ENCODE assay signal across 8 mouse cellular contexts in genomic region chr13:40722741-40723597, GRCm38 (mm10). TPM values are rescaled to one million over a fixed set of nuclear protein-coding genes. Genes with fewer than 3 reads are reported as not detected.
A peak's percentile ranks its signal among the peaks of the same experiment; 100 is the strongest.
DNase-seq lines count a peak whose midpoint lies in the region; ATAC-seq lines count a peak whose summit lies in the region.

No protein-coding gene starts in this region.

- peaks cover 64% of the 10 kb centered on the region for H3K27me3 ChIP-seq in hindbrain, embryonic 15.5 days

- DNase-seq in ZHBTc4 (ENCODE audit: low read depth, low spot score) = peak; percentile 98
- DNase-seq in cerebellum, postnatal 36 days = peak; percentile 80 to 84
- peak; percentile 56 to 66 for DNase-seq in frontal cortex, postnatal 36 days (ENCODE audit: low spot score in 2 of 2)
- peak; percentile 45 to 49 for DNase-seq in left cerebral cortex, adult 8-10 months (ENCODE audit: low spot score in 2 of 2)
- peak; percentile 74 for DNase-seq in right cerebral cortex, adult 18-20 months
- peak; percentile 83 for DNase-seq in urinary bladder, adult 2 months (ENCODE audit: low spot score)

- ATAC-seq in hindbrain, embryonic 15.5 days (ENCODE audit: low FRiP score, low read depth) = peak; percentile 97
- peak; percentile 94 for ATAC-seq in megakaryocyte, adult 5-6 weeks (ENCODE audit: poor library complexity, severe bottlenecking)

- WGBS in hindbrain, embryonic 15.5 days = under 1% methylated on average over 66 of the region's 70 CpGs

- no peaks in the 10 kb centered on the region for H3K36me3 ChIP-seq in hindbrain, embryonic 15.5 days

- peak overlapping the region; percentile 81 for H3K27ac ChIP-seq in hindbrain, embryonic 15.5 days (replicated peaks)

- peak overlapping the region; percentile 82 for H3K4me2 ChIP-seq in hindbrain, embryonic 15.5 days

- peak overlapping the region; percentile 48 for H3K9ac ChIP-seq in hindbrain, embryonic 15.5 days

- peaks cover 11% of the 10 kb centered on the region; the same call in 1 of the 2 replicates for H3K4me1 ChIP-seq in hindbrain, embryonic 15.5 days (replicated peaks)

- H3K9me3 ChIP-seq in hindbrain, embryonic 15.5 days = no peaks in the 10 kb centered on the region

- H3K4me3 ChIP-seq in hindbrain, embryonic 15.5 days = peak overlapping the region; percentile 52

RNA-seq across cellular contexts. Expression of gene Tfap2a, which starts 15.2 kb away (rescaled TPM):
- polyA plus RNA-seq in hindbrain, embryonic 15.5 days (2015; fragmentation: Nextera tagmentation; extraction: Ambion mirVana) = 10.5 and 11.5 TPM in 2 replicates
- total RNA-seq in left cerebral cortex, adult 8-10 months (2022) = 1 to 10 TPM in 1 of 4 experiments, under 1 TPM in 3; 0.58 to 1.1 (median 0.60) TPM
- 0.36 TPM in 1 of 2 replicates, not detected in the other for total RNA-seq in megakaryocyte, adult 5-6 weeks (2015)
- total RNA-seq in megakaryocyte, adult 5-6 weeks (2017) = 0.07 TPM in 1 of 2 replicates, not detected in the other
- 0.74 and 0.84 TPM in 2 replicates for polyA plus RNA-seq in urinary bladder, adult 2 months (2012; rRNA removed)

Comparison
In these comparisons a context has a peak if more than half of its experiments do, and no peak if none do; other contexts are left out.
1. Peak in every context shown above with its lines: DNase-seq, ATAC-seq, H3K4me3 ChIP-seq and H3K27ac ChIP-seq.
2. DNase-seq: peak in every context shown above with its lines; median percentile 98 in ZHBTc4; 83 in urinary bladder, adult 2 months; 82 in cerebellum, postnatal 36 days; 74 in right cerebral cortex, adult 18-20 months; 61 in frontal cortex, postnatal 36 days; 47 in left cerebral cortex, adult 8-10 months.